Mouse (Mus musculus) lung, embryonic 14.5 days (tissue): Measurements from ENCODE around the gene 2410002F23Rik. TPM values are rescaled to one million over a fixed set of nuclear protein-coding genes. Genes with fewer than 3 reads are reported as not detected.

ENCODE experiments used
- ATAC-seq: fragments of 200-750 bp; cut with Nextera tagmentation; 2 replicates; pipeline ENCODE4 v1.8.0; 2017; ENCODE audit warnings: mild to moderate bottlenecking, moderate TSS enrichment, moderate library complexity; ENCODE audit not compliant: insufficient read depth
- DNase-seq: peaks from one replicate; pipeline ENCODE4 v3.0.0-alpha.2; 2015
- H3K27ac ChIP-seq: fragments of 300-500 bp; sonication (generic); 2 replicates; pipeline ENCODE4 v1.5.1; 2014; ENCODE audit warnings: low read depth, mild to moderate bottlenecking, moderate library complexity
- H3K27me3 ChIP-seq: fragments of 300-500 bp; sonication (generic); 2 replicates; pipeline ENCODE4 v1.6.1; 2014; ENCODE audit warnings: low read length, control low read depth; ENCODE audit not compliant: insufficient read depth
- H3K36me3 ChIP-seq: fragments of 300-500 bp; sonication (generic); 2 replicates; pipeline ENCODE4 v1.6.1; 2014; ENCODE audit warnings: control low read depth; ENCODE audit not compliant: insufficient read depth
- H3K4me1 ChIP-seq: fragments of 300-500 bp; sonication (generic); 2 replicates; pipeline ENCODE4 v1.6.1; 2014; ENCODE audit warnings: antibody characterized with exemption, control low read depth; ENCODE audit not compliant: insufficient read depth
- H3K4me2 ChIP-seq: fragments of 300-500 bp; sonication (generic); 2 replicates; pipeline ENCODE4 v1.6.1; 2014; ENCODE audit warnings: mild to moderate bottlenecking
- H3K4me3 ChIP-seq: fragments of 300-500 bp; sonication (generic); 2 replicates; pipeline ENCODE4 v1.5.1; 2014; ENCODE audit warnings: low read depth, low read length
- H3K9ac ChIP-seq: fragments of 300-500 bp; sonication (generic); 2 replicates; pipeline ENCODE4 v1.6.1; 2014
- H3K9me3 ChIP-seq: fragments of 300-500 bp; sonication (generic); 2 replicates; pipeline ENCODE4 v1.6.1; 2016; ENCODE audit warnings: low read depth, low read length, control low read depth
- CTCF ChIP-seq: IDR thresholded peaks from 2 replicates; pipeline ENCODE4 v1.5.1; 2016; ENCODE audit warnings: antibody characterized with exemption, low read depth
- WGBS: fragments of 180-500 bp; shearing (Covaris S2); extraction: QIAGEN DNeasy Blood & Tissue Kit; methylation state at CpG from one replicate; pipeline ENCODE4 v1.1.7; 2014; 5-methylcytosine and 5-hydroxymethylcytosine counted together
- polyA plus RNA-seq: library from polyadenylated mRNA; unstranded; fragments of >200 nt; fragmentation: Nextera tagmentation; extraction: Ambion mirVana; gene quantifications from 2 replicates; pipeline ENCODE4 v1.2.1, GENCODE M21; 2014

The 2410002F23Rik gene
- polyA plus RNA-seq, 1 experiment from 2014 or later: 146 TPM

- 44% methylated on average over 1 of the region's 1 CpGs for WGBS
- no peak for TF ChIP-seq CTCF
Measured at GRCm38 (mm10) chr7:44225076-44225475, 21.4 kb upstream of the 2410002F23Rik start, which contains the start of gene Klk1. TSS of gene Klk1 (plus strand) at chr7:44225360.

DNA sequence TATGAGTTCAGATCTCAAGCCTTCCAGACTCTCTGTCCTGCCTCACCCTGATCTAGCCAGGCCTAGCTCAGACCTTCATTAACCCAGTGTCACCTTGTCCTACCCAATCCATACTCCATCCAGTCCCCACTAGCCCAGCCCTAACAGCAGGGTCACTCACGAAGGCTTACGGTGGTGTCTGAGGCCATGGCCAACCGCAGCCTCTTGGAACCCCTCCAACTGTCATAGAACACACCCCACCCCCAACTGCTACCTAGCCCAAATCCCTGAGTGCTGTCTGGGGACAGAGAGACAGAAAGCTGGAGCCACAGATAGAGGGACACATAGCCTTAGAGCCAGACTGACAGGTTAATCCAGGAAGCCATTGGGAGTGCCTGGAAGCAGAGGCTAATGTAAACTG, 10.6 kb upstream of the 2410002F23Rik start, which contains the start of gene Gm36864:
TSS of gene Gm36864 (plus strand) at position 269 of the 400 bp plus-strand sequence.
- no peak within 1 kb of the TSS for H3K4me3 ChIP-seq
- no peak within 1 kb of the TSS for H3K27ac ChIP-seq
- ATAC-seq: no peak
- no peak within 1 kb of the TSS for H3K9ac ChIP-seq
- no peaks in the 10 kb centered on the region for H3K36me3 ChIP-seq
- WGBS: 61% methylated on average over 3 of the region's 3 CpGs
- no peaks in the 10 kb centered on the region for H3K27me3 ChIP-seq
- no peaks in the 10 kb centered on the region for H3K9me3 ChIP-seq
- no peak for DNase-seq
- H3K4me2 ChIP-seq: no peak within 1 kb of the TSS
- TF ChIP-seq CTCF: no peak
- H3K4me1 ChIP-seq: no peaks in the 10 kb centered on the region

More at GRCm38 (mm10) chr7:44225076-44225475, 21.4 kb upstream of the 2410002F23Rik start, which contains the start of gene Klk1:
- Histone ChIP-seq H3K4me1 (no peaks in the 10 kb centered on the region), H3K36me3 (no peaks in the 10 kb centered on the region), H3K27me3 (no peaks in the 10 kb centered on the region), H3K9ac (no peak within 1 kb of the TSS), H3K27ac (no peak within 1 kb of the TSS), H3K4me3 (no peak within 1 kb of the TSS), H3K9me3 (no peaks in the 10 kb centered on the region), H3K4me2 (no peak within 1 kb of the TSS)
- no peak for ATAC-seq
- no peak for DNase-seq

- DNase-seq: no peak
- H3K27ac ChIP-seq: no peak overlapping the region
- no peak overlapping the region for H3K9ac ChIP-seq
- no peaks in the 10 kb centered on the region for H3K9me3 ChIP-seq
- ATAC-seq: no peak
- H3K4me3 ChIP-seq: no peak overlapping the region
- H3K4me2 ChIP-seq: no peak overlapping the region
- H3K4me1 ChIP-seq: no peaks in the 10 kb centered on the region
- no peaks in the 10 kb centered on the region for H3K36me3 ChIP-seq
- no peaks in the 10 kb centered on the region for H3K27me3 ChIP-seq
- TF ChIP-seq CTCF: no peak
- WGBS: 44% methylated on average over 2 of the region's 2 CpGs
Measured at GRCm38 (mm10) chr7:44239913-44240312, 6.6 kb upstream of the 2410002F23Rik start.

- 35% methylated on average over 1 of the region's 1 CpGs for WGBS
- no peaks in the 10 kb centered on the region for H3K36me3 ChIP-seq
- no peak for TF ChIP-seq CTCF
- H3K27me3 ChIP-seq: no peaks in the 10 kb centered on the region
- no peak overlapping the region for H3K9ac ChIP-seq
- no peak for ATAC-seq
- DNase-seq: no peak
- no peaks in the 10 kb centered on the region for H3K9me3 ChIP-seq
- H3K4me3 ChIP-seq: no peak overlapping the region
- H3K27ac ChIP-seq: no peak overlapping the region
- peaks cover 3% of the 10 kb centered on the region; the same call in 1 of the 2 replicates for H3K4me1 ChIP-seq
- no peak overlapping the region for H3K4me2 ChIP-seq
Measured at GRCm38 (mm10) chr7:44240712-44241111, 5.8 kb upstream of the 2410002F23Rik start.

DNA sequence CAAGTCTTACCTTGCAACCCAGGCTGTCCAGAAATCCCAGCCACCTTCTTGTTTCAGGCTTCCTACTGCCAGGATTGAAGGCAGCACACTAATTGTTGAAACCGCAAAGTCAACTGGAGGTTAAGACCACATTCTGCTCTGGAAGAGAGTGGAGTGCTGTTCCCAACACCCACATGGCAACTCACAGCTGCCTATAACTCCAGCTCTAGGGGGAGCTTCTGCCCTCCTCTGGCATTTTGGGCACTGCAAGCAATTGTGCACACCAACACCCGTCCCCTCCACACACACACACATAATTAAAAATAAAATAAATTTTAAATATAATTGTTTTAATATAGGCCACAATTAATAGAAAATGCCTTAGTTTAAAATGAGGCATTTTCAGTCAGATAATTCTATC, 5.4 kb upstream of the 2410002F23Rik start:
- no peaks in the 10 kb centered on the region for H3K27me3 ChIP-seq
- no peak overlapping the region for H3K4me3 ChIP-seq
- no peak overlapping the region for H3K4me2 ChIP-seq
- DNase-seq (no peak), ATAC-seq (no peak)
- WGBS: 68% methylated on average over 2 of the region's 2 CpGs
- no peak overlapping the region for H3K9ac ChIP-seq
- TF ChIP-seq CTCF: no peak
- H3K4me1 ChIP-seq: peaks cover 3% of the 10 kb centered on the region; the same call in 1 of the 2 replicates
- H3K36me3 ChIP-seq: no peaks in the 10 kb centered on the region
- H3K27ac ChIP-seq: no peak overlapping the region
- H3K9me3 ChIP-seq: no peaks in the 10 kb centered on the region

GRCm38 (mm10) chr7:44244080-44244479, 2.4 kb upstream of the 2410002F23Rik start:
- Histone ChIP-seq H3K4me2 (no peak overlapping the region), H3K9ac (no peak overlapping the region), H3K4me3 (no peak overlapping the region), H3K4me1 (peaks cover 6% of the 10 kb centered on the region; the same call in 1 of the 2 replicates), H3K36me3 (peaks cover 13% of the 10 kb centered on the region), H3K27me3 (no peaks in the 10 kb centered on the region), H3K9me3 (no peaks in the 10 kb centered on the region), H3K27ac (no peak overlapping the region)
- ATAC-seq (no peak), DNase-seq (no peak)
- TF ChIP-seq CTCF: no peak
- WGBS: 61% methylated on average over 1 of the region's 1 CpGs

GRCm38 (mm10) chr7:44246984-44247470, 505 bp downstream of the 2410002F23Rik start:
- no peaks in the 10 kb centered on the region for H3K27me3 ChIP-seq
- TF ChIP-seq CTCF: no peak
- peaks cover 6% of the 10 kb centered on the region; the same call in 1 of the 2 replicates for H3K4me1 ChIP-seq
- peak overlapping the region; percentile 95 for H3K4me3 ChIP-seq
- ATAC-seq (peak; percentile 22), DNase-seq (peak; percentile 74)
- H3K9ac ChIP-seq: peak overlapping the region; percentile 93
- H3K36me3 ChIP-seq: peaks cover 34% of the 10 kb centered on the region
- under 1% methylated on average over 23 of the region's 23 CpGs for whole genome bisulfite sequencing
- peak overlapping the region; percentile 71 for H3K4me2 ChIP-seq
- peak overlapping the region; percentile 95 for H3K27ac ChIP-seq
- H3K9me3 ChIP-seq: no peaks in the 10 kb centered on the region

- WGBS: 79% methylated on average over 2 of the region's 2 CpGs
- Histone ChIP-seq H3K27ac (no peak overlapping the region), H3K36me3 (peaks cover 44% of the 10 kb centered on the region), H3K9me3 (no peaks in the 10 kb centered on the region), H3K27me3 (no peaks in the 10 kb centered on the region), H3K4me3 (peak overlapping the region; percentile 95), H3K4me1 (peaks cover 6% of the 10 kb centered on the region; the same call in 1 of the 2 replicates), H3K9ac (peak overlapping the region; percentile 93), H3K4me2 (peak overlapping the region; percentile 71)
- ATAC-seq: no peak
- no peak for DNase-seq
- TF ChIP-seq CTCF: no peak
Measured at GRCm38 (mm10) chr7:44247971-44248370, 1.4 kb downstream of the 2410002F23Rik start.
